ENCODE assay signal across 21 mouse cellular contexts in genomic region chr2:159930744-159931143, GRCm38 (mm10).
DNase-seq lines count a peak whose midpoint lies in the region; ATAC-seq lines count a peak whose summit lies in the region.
"Had no signal": no experiment of that assay in that cellular context is flagged by ENCODE, and none has a peak within 500 bp of the region (broad histone marks: within the 10 kb centered on the region; RNA-seq: fewer than 3 reads in every experiment).

No protein-coding gene starts in this region.

- ATAC-seq in frontal cortex, adult (ENCODE audit: low TSS enrichment), result peak; percentile 74
- ATAC-seq: activated CD4-positive, CD25-positive, alpha-beta regulatory T cell, adult 4 months; CD4-positive, CD25-positive, alpha-beta regulatory T cell, adult 4 months; forebrain, embryonic 14.5 days; forebrain, embryonic 16.5 days; Patski had no signal

- DNase-seq in frontal cortex, postnatal 10 days (ENCODE audit: low spot score in 2 of 2), result no peak
- DNase-seq in right cerebral cortex, adult 18-20 months, result peak; percentile 4
- DNase-seq in right cerebral cortex, postnatal 14 days, result no peak
- DNase-seq in kidney, adult 8-10 months, result no peak
- DNase-seq: adrenal gland, adult 8-10 months; adrenal gland, postnatal 14 days; adrenal gland, postnatal 36 days; B cell, adult 2 months; cerebellum, adult 11 months; cerebellum, adult 18-20 months; cerebellum, adult 8-10 months; cerebellum, adult 9-11 months; cerebellum, postnatal 14 days; cerebellum, postnatal 36 days; embryo, embryonic 11 days had no signal
